21 mouse cellular contexts compared by ENCODE assay signal in the genomic region with DNA sequence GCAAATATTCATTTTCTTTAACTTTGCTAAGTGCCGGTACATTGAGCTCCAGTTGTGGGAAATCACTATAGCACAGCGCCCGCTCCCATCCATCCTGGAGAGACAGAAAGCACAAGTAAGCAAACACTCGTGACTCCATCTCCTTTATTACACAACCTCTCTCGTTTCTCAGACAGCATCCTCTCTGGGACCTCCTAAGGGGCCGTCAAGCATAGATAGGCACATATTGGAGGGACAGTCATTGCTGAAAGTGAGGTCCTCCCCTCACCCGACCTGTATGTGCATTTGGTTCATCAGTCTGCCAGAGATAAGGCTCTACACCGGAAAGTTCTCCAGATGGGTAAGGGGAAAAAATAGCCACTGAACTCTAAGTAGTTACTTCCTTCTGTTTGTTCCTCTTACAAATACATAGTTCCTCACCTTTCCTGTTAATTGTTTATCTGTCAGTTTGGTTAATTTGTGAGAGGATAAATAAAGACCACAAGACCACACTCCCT. TPM values are rescaled to one million over a fixed set of nuclear protein-coding genes. Genes with fewer than 3 reads are reported as not detected.
DNase-seq lines count a peak whose midpoint lies in the region; ATAC-seq and TF ChIP-seq lines count a peak whose summit lies in the region.
"Had no signal": no experiment of that assay in that cellular context is flagged by ENCODE, and none has a peak within 500 bp of the region (broad histone marks: within the 10 kb centered on the region; RNA-seq: fewer than 3 reads in every experiment).

No protein-coding gene starts in this region.

- H3K27ac ChIP-seq in kidney, embryonic 16.5 days (ENCODE audit: low read length): no peak overlapping the region
- no peak overlapping the region for H3K27ac ChIP-seq in kidney, embryonic 15.5 days
- no peak overlapping the region for H3K27ac ChIP-seq in MEL (ENCODE audit: control insufficient read depth, low read depth, low read length)
- H3K27ac ChIP-seq in liver, embryonic 12.5 days: no peak overlapping the region
- H3K27ac ChIP-seq: forebrain, embryonic 10.5 days; hindbrain, embryonic 10.5 days; hindbrain, postnatal 0 days; limb, embryonic 12.5 days; macrophage had no signal

- TF ChIP-seq EP300 in MEL (IDR thresholded peaks at IDR 0.05; ENCODE audit: low read depth in 1 of 2, low read length in 2 of 2): no peak

- H3K36me3 ChIP-seq in kidney, embryonic 16.5 days (ENCODE audit: insufficient read depth, low read length): no peaks in the 10 kb centered on the region; the same call in 1 of the 2 replicates
- peaks cover 20% of the 10 kb centered on the region for H3K36me3 ChIP-seq in kidney, embryonic 15.5 days
- H3K36me3 ChIP-seq in MEL (ENCODE audit: control insufficient read depth in 1 of 2, insufficient read depth in 2 of 2, low read length in 2 of 2): no peaks in the 10 kb centered on the region
- peaks cover 12% of the 10 kb centered on the region; the same call in 1 of the 2 replicates for H3K36me3 ChIP-seq in liver, embryonic 12.5 days

- no peak overlapping the region for H3K4me3 ChIP-seq in kidney, embryonic 16.5 days (ENCODE audit: low read length)
- no peak overlapping the region for H3K4me3 ChIP-seq in kidney, embryonic 15.5 days (replicated peaks)
- H3K4me3 ChIP-seq in MEL (ENCODE audit: control insufficient read depth in 1 of 2, insufficient read depth in 1 of 2, low read depth in 2 of 2, low read length in 2 of 2): no peak overlapping the region
- H3K4me3 ChIP-seq in liver, embryonic 12.5 days: no peak overlapping the region
- H3K4me3 ChIP-seq: forebrain, embryonic 10.5 days; hindbrain, embryonic 10.5 days; limb, embryonic 12.5 days; myocyte had no signal

- H3K4me2 ChIP-seq in kidney, embryonic 16.5 days (replicated peaks; ENCODE audit: low read depth, low read length): no peak overlapping the region
- no peak overlapping the region for H3K4me2 ChIP-seq in kidney, embryonic 15.5 days
- no peak overlapping the region for H3K4me2 ChIP-seq in liver, embryonic 12.5 days
- H3K4me2 ChIP-seq: limb, embryonic 12.5 days had no signal

- ATAC-seq in kidney, embryonic 16.5 days (ENCODE audit: low FRiP score, low TSS enrichment): peak; percentile 46
- no peak for ATAC-seq in kidney, embryonic 15.5 days (replicated peaks; ENCODE audit: low FRiP score)
- ATAC-seq in liver, embryonic 12.5 days: peak; percentile 68
- ATAC-seq in megakaryocyte-erythroid progenitor cell, adult 5-6 weeks (replicated peaks; ENCODE audit: low FRiP score, low TSS enrichment, poor library complexity, severe bottlenecking): peak; percentile 59
- ATAC-seq: hindbrain, postnatal 0 days; intestine, postnatal 0 days had no signal

- TF ChIP-seq CTCF in MEL (IDR thresholded peaks at IDR 0.05 in 2 of 3, conservative IDR thresholded peaks at IDR 0.05 in 1 of 3; ENCODE audit: control insufficient read depth in 1 of 3, insufficient read depth in 1 of 3, low read depth in 2 of 3, low read length in 3 of 3, poor library complexity in 1 of 3, severe bottlenecking in 1 of 3): no peak

- no peaks in the 10 kb centered on the region for H3K27me3 ChIP-seq in kidney, embryonic 16.5 days (ENCODE audit: insufficient read depth, low read length)
- H3K27me3 ChIP-seq in kidney, embryonic 15.5 days: no peaks in the 10 kb centered on the region
- H3K27me3 ChIP-seq in MEL (ENCODE audit: control insufficient read depth in 1 of 2, insufficient read depth in 2 of 2, low read length in 2 of 2): no peaks in the 10 kb centered on the region
- H3K27me3 ChIP-seq in liver, embryonic 12.5 days (replicated peaks): no peaks in the 10 kb centered on the region
- H3K27me3 ChIP-seq: limb, embryonic 12.5 days had no signal

- DNase-seq in MEL (ENCODE audit: low read depth, low spot score): peak; percentile 18
- DNase-seq in gastrocnemius, postnatal 25 days: no peak
- no peak for DNase-seq in frontal cortex, adult 2 months (ENCODE audit: extremely low spot score in 1 of 2, low spot score in 1 of 2)
- DNase-seq: adrenal gland, adult 2 months; B cell, adult 2 months; cerebellum, postnatal 14 days; gastrocnemius, postnatal 10 days; lung, adult 2 months; midbrain, embryonic 14.5 days; thymus, postnatal 4 days had no signal

- 68% methylated on average over 8 of the region's 8 CpGs for WGBS in kidney, embryonic 16.5 days
- 72% methylated on average over 8 of the region's 8 CpGs for WGBS in kidney, embryonic 15.5 days
- 20% methylated on average over 8 of the region's 8 CpGs for WGBS in liver, embryonic 12.5 days (ENCODE audit: insufficient replicate concordance)

- H3K79me2 ChIP-seq in MEL (ENCODE audit: control insufficient read depth, insufficient read depth, low read length, poor library complexity): no peaks in the 10 kb centered on the region

- no peaks in the 10 kb centered on the region for H3K9me3 ChIP-seq in kidney, embryonic 16.5 days (ENCODE audit: low read length)
- no peaks in the 10 kb centered on the region for H3K9me3 ChIP-seq in kidney, embryonic 15.5 days (replicated peaks)
- H3K9me3 ChIP-seq in MEL (replicated peaks; ENCODE audit: insufficient read depth, low read length): no peaks in the 10 kb centered on the region
- H3K9me3 ChIP-seq in liver, embryonic 12.5 days (replicated peaks): no peaks in the 10 kb centered on the region
- H3K9me3 ChIP-seq: forebrain, embryonic 10.5 days; hindbrain, embryonic 10.5 days; limb, embryonic 12.5 days had no signal

- H3K4me1 ChIP-seq in kidney, embryonic 16.5 days (ENCODE audit: insufficient read depth, low read length): peaks cover 6% of the 10 kb centered on the region; the same call in 1 of the 2 replicates
- peaks cover 13% of the 10 kb centered on the region; the same call in 1 of the 2 replicates for H3K4me1 ChIP-seq in kidney, embryonic 15.5 days
- H3K4me1 ChIP-seq in MEL (ENCODE audit: control insufficient read depth in 1 of 2, insufficient read depth in 2 of 2, low read length in 2 of 2): no peaks in the 10 kb centered on the region
- H3K4me1 ChIP-seq in liver, embryonic 12.5 days: peaks cover 18% of the 10 kb centered on the region
- H3K4me1 ChIP-seq: hindbrain, embryonic 10.5 days had no signal

- H3K9ac ChIP-seq in kidney, embryonic 16.5 days (replicated peaks; ENCODE audit: low read length): no peak overlapping the region
- H3K9ac ChIP-seq in kidney, embryonic 15.5 days: no peak overlapping the region
- H3K9ac ChIP-seq in MEL (ENCODE audit: control insufficient read depth, low read depth, low read length, poor library complexity, severe bottlenecking): no peak overlapping the region
- no peak overlapping the region for H3K9ac ChIP-seq in liver, embryonic 12.5 days
- H3K9ac ChIP-seq: limb, embryonic 12.5 days had no signal

- no peak for TF ChIP-seq RAD21 in MEL (IDR thresholded peaks at IDR 0.05; ENCODE audit: low read depth, low read length)

- no peak for TF ChIP-seq POLR2A in MEL (IDR thresholded peaks at IDR 0.05; ENCODE audit: control insufficient read depth in 1 of 2, insufficient read depth in 1 of 2, low read depth in 1 of 2, low read length in 2 of 2, poor library complexity in 1 of 2)

TF ChIP-seq in MEL, 35 proteins besides CTCF, POLR2A, EP300 and RAD21:
- TF ChIP-seq ETS1 (IDR thresholded peaks at IDR 0.05; ENCODE audit: low read depth, low read length): 0 out of 2 replicates have a peak, but pooled peaks have one; percentile 20
- no peak for TF ChIP-seq ZKSCAN1 (IDR thresholded peaks at IDR 0.05; ENCODE audit: low read depth, low read length)

RNA-seq across cellular contexts. Expression of a gene that starts 27.7 kb away (rescaled TPM):
- 63.2 and 70.5 TPM in 2 replicates for polyA plus RNA-seq in kidney, embryonic 16.5 days (2015; fragmentation: Nextera tagmentation; extraction: Ambion mirVana)
- polyA plus RNA-seq in kidney, embryonic 15.5 days (2015; fragmentation: Nextera tagmentation; extraction: Ambion mirVana): 60.2 and 63.9 TPM in 2 replicates
- 35.5 and 40.2 TPM in 2 replicates for total RNA-seq in MEL (2012; rRNA removed)
- polyA plus RNA-seq in MEL (2012; ENCODE audit: insufficient read depth in 1 of 2, insufficient read length in 2 of 2, low read depth in 1 of 2, low replicate concordance in 2 of 2, missing spikeins in 1 of 2): 10 to 100 TPM in 1 of 2 experiments, not detected in 1; 41.4 TPM
- 34.9 and 36.0 TPM in 2 replicates for polyA plus RNA-seq in liver, embryonic 12.5 days (2016; fragmentation: Nextera tagmentation; extraction: Ambion mirVana)
- 35.0 and 69.9 TPM in 2 replicates for total RNA-seq in megakaryocyte-erythroid progenitor cell, adult 5-6 weeks (2014; fragmentation: Nextera tagmentation)
- 21.4 and 33.3 TPM in 2 replicates for total RNA-seq in megakaryocyte-erythroid progenitor cell, adult 5-6 weeks (2017)
- total RNA-seq in gastrocnemius, postnatal 25 days (2021): 10 to 100 TPM; 30.2 to 34.2 TPM
- 21.4 and 23.1 TPM in 2 replicates for polyA plus RNA-seq in frontal cortex, adult 2 months (2012; rRNA removed)
